Mouse (Mus musculus) limb, embryonic 11.5 days (tissue): ENCODE results near the gene Hbb-bs. TPM values are rescaled to one million over a fixed set of nuclear protein-coding genes. Genes with fewer than 3 reads are reported as not detected.
"Not testable (repeated sequence)": the region's sequence is repeated elsewhere in the genome, so short reads cannot be mapped to it uniquely, and the experiment has no call there.

Source experiments
- ATAC-seq: fragments of 200-750 bp; cut with Nextera tagmentation; 2 replicates; pipeline ENCODE4 v1.8.0; 2017; ENCODE audit warnings: low read depth; ENCODE audit not compliant: insufficient number of reproducible peaks, low FRiP score, low TSS enrichment
- DNase-seq: peaks from one replicate; pipeline ENCODE4 v3.0.0-alpha.2; 2015; ENCODE audit warnings: low spot score
- H3K27ac ChIP-seq: fragments of 300-500 bp; sonication (generic); replicated peaks from 2 replicates; pipeline ENCODE4 v1.5.1; 2014; ENCODE audit warnings: low read depth, mild to moderate bottlenecking, low read length
- H3K27me3 ChIP-seq: fragments of 300-500 bp; sonication (generic); 2 replicates; pipeline ENCODE4 v1.6.1; 2014; ENCODE audit warnings: mild to moderate bottlenecking, low read length, mixed read lengths; ENCODE audit not compliant: control insufficient read depth, insufficient read depth
- H3K36me3 ChIP-seq: fragments of 300-500 bp; sonication (generic); 2 replicates; pipeline ENCODE4 v1.6.1; 2014; ENCODE audit warnings: mild to moderate bottlenecking, low read length, moderate library complexity, mixed read lengths; ENCODE audit not compliant: control insufficient read depth, insufficient read depth
- H3K4me1 ChIP-seq: fragments of 300-500 bp; sonication (generic); 2 replicates; pipeline ENCODE4 v1.6.1; 2014; ENCODE audit warnings: low read length, mixed read lengths; ENCODE audit not compliant: control insufficient read depth, insufficient read depth
- H3K4me2 ChIP-seq: fragments of 300-500 bp; sonication (generic); 2 replicates; pipeline ENCODE4 v1.6.1; 2014; ENCODE audit warnings: low read depth, mild to moderate bottlenecking, moderate library complexity; ENCODE audit not compliant: severe bottlenecking
- H3K4me3 ChIP-seq: fragments of 300-500 bp; sonication (generic); 2 replicates; pipeline ENCODE4 v1.5.1; 2014; ENCODE audit warnings: low read depth, low read length
- H3K9ac ChIP-seq: fragments of 300-500 bp; sonication (generic); 2 replicates; pipeline ENCODE4 v1.6.1; 2014; ENCODE audit warnings: mild to moderate bottlenecking, low read length
- H3K9me3 ChIP-seq: fragments of 300-500 bp; sonication (generic); 2 replicates; pipeline ENCODE4 v1.6.1; 2016; ENCODE audit warnings: low read length; ENCODE audit not compliant: control insufficient read depth
- WGBS: fragments of 180-500 bp; shearing (Covaris S2); extraction: QIAGEN DNeasy Blood & Tissue Kit; methylation state at CpG from one replicate; pipeline ENCODE4 v1.1.7; 2014; 5-methylcytosine and 5-hydroxymethylcytosine counted together
- polyA plus RNA-seq: library from polyadenylated mRNA; unstranded; fragments of >200 nt; fragmentation: Nextera tagmentation; extraction: Ambion mirVana; gene quantifications from 2 replicates; pipeline ENCODE4 v1.2.1, GENCODE M21; 2014

Gene Hbb-bs
- polyA plus RNA-seq, 1 experiment from 2014 or later, result 207 TPM

GRCm38 (mm10) chr7:103808971-103809800, 18.7 kb downstream of the Hbb-bs start:
- Histone ChIP-seq H3K4me2 (no peak overlapping the region), H3K9me3 (no peaks in the 10 kb centered on the region), H3K4me1 (no peaks in the 10 kb centered on the region), H3K27ac (no peak overlapping the region), H3K27me3 (no peaks in the 10 kb centered on the region), H3K4me3 (no peak overlapping the region), H3K36me3 (no peaks in the 10 kb centered on the region), H3K9ac (no peak overlapping the region)
- ATAC-seq, result no peak
- DNase-seq, result no peak
- 68% methylated on average over 5 of the region's 5 CpGs for WGBS

- not testable (repeated sequence) for DNase-seq, H3K27ac ChIP-seq, H3K9ac ChIP-seq, H3K4me1 ChIP-seq, H3K4me2 ChIP-seq, H3K4me3 ChIP-seq, H3K9me3 ChIP-seq, ATAC-seq, H3K27me3 ChIP-seq, H3K36me3 ChIP-seq
- WGBS, result 77% methylated on average over 2 of the region's 2 CpGs
Observed at GRCm38 (mm10) chr7:103808120-103808519, 19.8 kb downstream of the Hbb-bs start.

- WGBS, result 66% methylated on average over 1 of the region's 1 CpGs
- Histone ChIP-seq H3K4me2 (no peak overlapping the region), H3K4me3 (no peak overlapping the region), H3K27me3 (no peaks in the 10 kb centered on the region), H3K36me3 (no peaks in the 10 kb centered on the region), H3K4me1 (no peaks in the 10 kb centered on the region), H3K27ac (no peak overlapping the region), H3K9me3 (no peaks in the 10 kb centered on the region), H3K9ac (no peak overlapping the region)
- ATAC-seq, result no peak
- peak; percentile 24 for DNase-seq
Observed at GRCm38 (mm10) chr7:103806856-103807255, 21.0 kb downstream of the Hbb-bs start.

GRCm38 (mm10) chr7:103792669-103793388, 35.1 kb downstream of the Hbb-bs start:
- H3K27me3 ChIP-seq, result no peaks in the 10 kb centered on the region
- no peak overlapping the region for H3K27ac ChIP-seq
- no peaks in the 10 kb centered on the region for H3K36me3 ChIP-seq
- H3K9me3 ChIP-seq, result no peaks in the 10 kb centered on the region
- no peaks in the 10 kb centered on the region for H3K4me1 ChIP-seq
- no peak for ATAC-seq
- H3K4me2 ChIP-seq, result no peak overlapping the region
- no peak overlapping the region for H3K9ac ChIP-seq
- 32% methylated on average over 4 of the region's 4 CpGs for WGBS
- H3K4me3 ChIP-seq, result no peak overlapping the region
- no peak for DNase-seq

- Histone ChIP-seq H3K9ac (no peak within 1 kb of the TSS), H3K27me3 (no peaks in the 10 kb centered on the region), H3K4me2 (no peak within 1 kb of the TSS), H3K4me1 (no peaks in the 10 kb centered on the region), H3K4me3 (no peak within 1 kb of the TSS), H3K9me3 (no peaks in the 10 kb centered on the region), H3K27ac (no peak within 1 kb of the TSS), H3K36me3 (no peaks in the 10 kb centered on the region)
- WGBS, result 79% methylated on average over 3 of the region's 3 CpGs
- no peak for DNase-seq
- no peak for ATAC-seq
Observed at GRCm38 (mm10) chr7:103791721-103792120, 36.2 kb downstream of the Hbb-bs start, which contains the start of gene Olfr67. Gene Olfr67, minus strand, starts transcription at chr7:103791821.

GRCm38 (mm10) chr7:103779598-103779997, 48.3 kb downstream of the Hbb-bs start, which contains the start of gene Olfr68:
Gene Olfr68, minus strand, starts transcription at chr7:103779698.
- WGBS, result 78% methylated on average over 3 of the region's 3 CpGs
- no peak for ATAC-seq

GRCm38 (mm10) chr7:103777652-103778051, 50.2 kb downstream of the Hbb-bs start:
- 77% methylated on average over 4 of the region's 4 CpGs for WGBS
- ATAC-seq, H3K4me2 ChIP-seq, H3K9ac ChIP-seq, H3K27me3 ChIP-seq, H3K4me3 ChIP-seq, H3K36me3 ChIP-seq, DNase-seq, H3K4me1 ChIP-seq, H3K9me3 ChIP-seq, H3K27ac ChIP-seq: not testable (repeated sequence)

More at GRCm38 (mm10) chr7:103779598-103779997, 48.3 kb downstream of the Hbb-bs start, which contains the start of gene Olfr68:
- Histone ChIP-seq H3K9ac (no peak within 1 kb of the TSS), H3K4me2 (no peak within 1 kb of the TSS), H3K36me3 (no peaks in the 10 kb centered on the region), H3K27me3 (no peaks in the 10 kb centered on the region), H3K9me3 (no peaks in the 10 kb centered on the region), H3K4me1 (no peaks in the 10 kb centered on the region), H3K4me3 (no peak within 1 kb of the TSS), H3K27ac (no peak within 1 kb of the TSS)
- DNase-seq, result no peak
